Mouse (Mus musculus): ENCODE results near the gene Macf1. TPM values are rescaled to one million over a fixed set of nuclear protein-coding genes. Genes with fewer than 3 reads are reported as not detected.

The Macf1 gene
- polyA plus RNA-seq, 1 experiment, result 41.2 TPM

DNA sequence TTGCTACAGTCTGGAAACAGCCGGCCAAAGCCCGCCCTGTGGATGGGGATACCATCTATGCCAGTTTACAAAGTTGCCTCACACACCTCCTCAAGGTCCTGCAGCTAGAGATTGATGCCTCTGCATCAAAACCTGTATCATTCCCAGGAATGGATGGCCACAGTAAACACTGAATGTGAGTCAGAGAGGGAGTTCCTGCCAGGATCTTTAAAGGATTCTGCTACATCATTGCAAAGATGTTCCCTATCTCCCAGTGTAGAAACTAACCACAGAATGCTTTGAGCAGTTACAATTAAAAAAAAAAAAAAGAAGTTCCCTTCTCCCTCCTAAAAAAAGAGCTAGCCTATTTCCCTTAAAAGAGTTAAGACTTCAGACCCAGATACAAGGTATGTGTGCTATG, 21.2 kb upstream of the Macf1 start:
- Histone ChIP-seq H3K27me3 (replicated peaks) (peaks cover 15% of the 10 kb centered on the region), H3K9me3 (peaks cover 3% of the 10 kb centered on the region; the same call in 1 of the 2 replicates), H3K4me3 (replicated peaks) (no peak overlapping the region), H3K4me1 (peaks cover 10% of the 10 kb centered on the region), H3K36me3 (replicated peaks; ENCODE audit: low read length) (no peaks in the 10 kb centered on the region)
- no peak for TF ChIP-seq GATA1 (IDR thresholded peaks at IDR 0.05; ENCODE audit: borderline replicate concordance, low read length)
- no peak for TF ChIP-seq FLI1 (IDR thresholded peaks at IDR 0.05; ENCODE audit: low read length)

DNA sequence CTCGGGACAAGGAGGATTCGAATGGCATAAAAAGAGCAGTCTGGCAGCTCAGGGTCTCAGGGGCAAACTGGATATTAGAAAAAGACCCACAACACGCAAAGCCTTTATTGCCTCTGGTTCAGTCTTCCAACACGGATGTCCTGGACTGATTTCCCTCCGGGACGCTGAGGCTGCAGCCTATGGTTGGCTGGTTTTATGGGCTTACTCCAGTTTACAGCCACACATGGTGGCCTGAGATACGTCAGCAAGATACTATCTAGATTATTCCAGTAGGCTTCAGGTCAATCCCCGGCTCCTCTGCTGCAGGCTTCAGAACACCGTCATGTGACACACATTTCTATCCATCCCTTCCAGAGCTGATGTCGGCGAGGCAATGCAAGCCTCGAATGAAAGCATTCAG, 9.2 kb upstream of the Macf1 start:
- Histone ChIP-seq H3K4me1 (no peaks in the 10 kb centered on the region), H3K27me3 (replicated peaks) (peaks cover 42% of the 10 kb centered on the region), H3K4me3 (replicated peaks) (no peak overlapping the region), H3K9me3 (peaks cover 5% of the 10 kb centered on the region), H3K36me3 (replicated peaks; ENCODE audit: low read length) (no peaks in the 10 kb centered on the region)
- TF ChIP-seq FLI1 (IDR thresholded peaks at IDR 0.05; ENCODE audit: low read length), result no peak
- TF ChIP-seq GATA1 (IDR thresholded peaks at IDR 0.05; ENCODE audit: borderline replicate concordance, low read length), result no peak

DNA sequence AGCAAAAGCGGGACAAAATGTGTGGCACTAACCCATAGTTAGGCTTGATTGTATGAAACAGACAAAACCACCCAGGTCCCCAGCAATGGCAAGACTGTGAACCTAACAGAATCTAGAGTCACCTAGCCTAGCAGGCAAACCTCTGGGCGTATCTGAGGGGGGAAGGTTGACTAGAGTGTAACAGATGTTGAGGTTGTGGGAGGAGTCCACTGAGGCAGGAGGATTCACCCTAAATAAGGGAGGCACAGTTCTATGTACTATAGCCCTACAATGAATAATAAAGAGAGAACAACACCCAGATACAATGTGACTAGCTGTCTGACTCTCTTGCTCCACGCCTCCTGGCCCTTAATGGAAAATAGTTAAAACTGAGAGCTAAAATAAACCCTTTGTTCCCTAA, 7.9 kb upstream of the Macf1 start:
- Histone ChIP-seq H3K36me3 (replicated peaks; ENCODE audit: low read length) (no peaks in the 10 kb centered on the region), H3K4me3 (replicated peaks) (no peak overlapping the region), H3K4me1 (peaks cover 4% of the 10 kb centered on the region), H3K27me3 (replicated peaks) (peaks cover 47% of the 10 kb centered on the region), H3K9me3 (no peaks in the 10 kb centered on the region)
- TF ChIP-seq FLI1 (IDR thresholded peaks at IDR 0.05; ENCODE audit: low read length) (no peak), GATA1 (IDR thresholded peaks at IDR 0.05; ENCODE audit: borderline replicate concordance, low read length) (no peak)

DNA sequence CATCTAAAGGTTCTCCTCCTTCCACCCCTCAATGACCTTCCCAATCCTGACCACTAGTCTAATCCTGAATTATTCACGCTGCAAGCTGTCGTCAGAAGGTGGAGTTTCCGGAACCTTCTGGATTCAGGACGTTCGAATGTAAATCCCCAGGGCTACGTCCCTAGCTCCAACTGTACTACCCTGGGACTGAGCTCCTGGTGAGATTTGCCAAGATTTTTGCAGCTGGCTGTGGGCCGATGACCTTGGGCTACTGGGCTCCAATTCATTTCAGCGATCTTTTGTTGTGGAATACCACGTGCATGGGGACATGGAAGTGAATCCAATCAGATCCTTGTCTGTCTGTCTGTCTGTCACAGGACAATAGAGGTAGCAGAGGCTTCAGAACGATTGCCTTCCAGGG, 6.2 kb upstream of the Macf1 start:
- Histone ChIP-seq H3K4me1 (peaks cover 15% of the 10 kb centered on the region), H3K9me3 (no peaks in the 10 kb centered on the region; the same call in 1 of the 2 replicates), H3K4me3 (replicated peaks) (no peak overlapping the region), H3K27me3 (replicated peaks) (peaks cover 64% of the 10 kb centered on the region), H3K36me3 (replicated peaks; ENCODE audit: low read length) (no peaks in the 10 kb centered on the region)
- TF ChIP-seq GATA1 (IDR thresholded peaks at IDR 0.05; ENCODE audit: borderline replicate concordance, low read length), result no peak
- TF ChIP-seq FLI1 (IDR thresholded peaks at IDR 0.05; ENCODE audit: low read length), result no peak

DNA sequence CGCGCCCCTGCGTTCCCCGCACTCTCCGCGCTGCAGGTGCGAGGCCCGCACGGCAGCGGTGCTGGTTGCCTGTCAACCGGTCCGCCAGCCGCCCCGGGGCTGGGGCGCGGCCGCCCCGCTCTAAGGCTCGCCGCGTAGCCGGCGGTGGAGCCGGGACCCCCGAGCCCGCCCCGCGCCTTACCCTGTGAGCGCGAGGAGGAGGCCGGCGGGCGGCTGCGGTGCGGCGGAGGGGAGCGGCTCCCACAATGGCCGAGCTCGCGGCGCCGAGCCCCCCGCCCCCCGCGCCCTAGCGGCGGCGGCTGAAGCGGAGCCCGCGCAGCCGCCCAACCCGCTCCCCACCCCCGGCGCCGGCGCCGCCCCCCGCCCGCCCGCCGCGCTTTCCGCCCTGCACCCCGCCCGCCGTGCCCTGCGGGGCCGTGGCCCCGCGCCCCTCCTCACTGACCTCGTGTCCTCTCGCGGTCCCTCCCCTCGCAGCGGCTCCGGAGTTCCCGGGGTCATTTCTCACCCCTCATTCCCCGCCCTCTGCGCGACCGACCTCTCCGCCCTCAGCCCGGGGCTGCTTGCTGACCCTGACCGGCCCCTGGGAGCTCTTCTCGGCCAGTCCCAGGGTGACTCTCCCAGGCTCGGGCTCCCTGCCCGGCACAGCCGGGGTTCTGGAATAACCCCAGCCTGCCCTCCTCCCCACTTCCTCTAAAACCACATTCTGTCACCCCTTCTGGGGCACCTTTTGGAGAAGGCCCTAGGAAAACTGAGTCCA, 3.0 kb upstream of the Macf1 start:
- Histone ChIP-seq H3K4me1 (peaks cover 15% of the 10 kb centered on the region), H3K27me3 (replicated peaks) (peaks cover 79% of the 10 kb centered on the region), H3K9me3 (no peaks in the 10 kb centered on the region; the same call in 1 of the 2 replicates), H3K4me3 (replicated peaks) (peak overlapping the region; percentile 90), H3K36me3 (replicated peaks; ENCODE audit: low read length) (no peaks in the 10 kb centered on the region)
- no peak for TF ChIP-seq FLI1 (IDR thresholded peaks at IDR 0.05; ENCODE audit: low read length)
- TF ChIP-seq GATA1 (IDR thresholded peaks at IDR 0.05; ENCODE audit: borderline replicate concordance, low read length), result no peak

DNA sequence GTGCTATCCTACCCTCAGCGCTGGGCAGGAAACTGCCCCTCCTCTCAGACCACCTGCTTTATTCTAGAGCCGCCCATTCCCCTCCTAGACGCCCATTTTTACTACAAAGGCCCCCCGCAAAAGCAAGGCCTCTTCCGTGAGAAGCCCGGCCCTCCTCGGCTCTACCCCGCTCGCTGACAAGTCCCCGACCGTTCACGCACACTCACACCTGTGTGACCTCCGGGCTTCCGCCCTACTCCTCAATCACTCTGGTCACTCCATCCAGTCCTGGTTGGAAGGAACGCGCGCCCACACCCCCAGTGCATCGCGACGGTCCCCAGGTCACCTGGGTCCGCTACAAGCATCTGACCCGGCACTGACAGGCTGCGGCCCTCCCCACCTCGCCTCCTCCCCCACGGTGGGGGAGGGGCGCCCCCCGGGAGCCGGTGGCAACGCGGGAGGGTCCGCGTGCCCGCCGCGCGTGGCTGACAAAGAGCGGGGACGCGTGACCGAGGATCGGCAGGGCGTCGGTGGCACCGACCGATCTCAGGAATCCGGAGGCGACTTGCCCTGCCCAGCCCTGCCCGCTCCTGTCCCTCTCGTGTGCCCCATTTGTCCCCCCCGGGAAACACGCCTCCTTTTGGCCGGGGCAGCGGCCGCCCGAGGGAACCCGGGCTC, 2.3 kb upstream of the Macf1 start:
- H3K9me3 ChIP-seq, result no peaks in the 10 kb centered on the region; the same call in 1 of the 2 replicates
- peak overlapping the region; percentile 90 for H3K4me3 ChIP-seq (replicated peaks)
- peaks cover 78% of the 10 kb centered on the region for H3K27me3 ChIP-seq (replicated peaks)
- H3K36me3 ChIP-seq (replicated peaks; ENCODE audit: low read length), result no peaks in the 10 kb centered on the region
- H3K4me1 ChIP-seq, result peaks cover 15% of the 10 kb centered on the region
- TF ChIP-seq GATA1 (IDR thresholded peaks at IDR 0.05; ENCODE audit: borderline replicate concordance, low read length) (no peak), FLI1 (IDR thresholded peaks at IDR 0.05; ENCODE audit: low read length) (no peak)

DNA sequence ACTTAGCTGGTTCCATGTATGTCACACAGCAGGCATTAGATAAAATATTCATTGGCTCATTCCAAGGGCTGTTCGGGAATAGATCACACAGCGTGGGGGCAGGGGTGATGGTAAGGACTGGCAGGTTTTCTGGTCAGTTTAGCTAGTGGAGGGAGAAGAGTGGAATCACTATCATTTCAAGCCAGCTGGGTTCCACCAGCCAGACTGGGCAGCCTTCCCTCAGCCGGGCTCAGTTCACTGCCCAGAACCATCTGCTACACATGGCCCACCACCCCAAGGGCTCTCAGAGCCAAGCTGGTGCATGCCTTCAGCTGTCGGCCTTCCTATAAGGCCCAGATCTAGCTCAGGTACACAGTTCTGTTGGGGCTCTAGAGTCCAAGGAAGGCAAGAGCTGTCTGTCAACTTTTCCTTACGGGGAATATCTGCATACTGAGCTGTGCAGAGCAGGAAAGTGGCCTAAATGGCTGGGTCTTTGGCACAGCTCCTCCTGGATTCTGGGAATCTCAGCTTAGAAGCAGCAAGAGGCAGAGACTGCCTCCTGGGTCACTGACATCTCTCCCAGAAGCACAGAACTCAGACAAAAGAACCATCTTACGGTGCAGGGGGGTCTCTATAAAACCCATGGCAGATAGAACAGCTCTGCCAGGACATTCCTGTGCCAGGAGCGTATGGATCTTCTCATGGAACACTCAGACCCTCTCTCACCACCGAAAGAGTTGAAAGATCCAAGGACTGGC, 1.5 kb upstream of the Macf1 start:
- Histone ChIP-seq H3K36me3 (replicated peaks; ENCODE audit: low read length) (no peaks in the 10 kb centered on the region), H3K27me3 (replicated peaks) (peaks cover 78% of the 10 kb centered on the region), H3K4me3 (replicated peaks) (no peak overlapping the region), H3K4me1 (peaks cover 15% of the 10 kb centered on the region), H3K9me3 (no peaks in the 10 kb centered on the region; the same call in 1 of the 2 replicates)
- no peak for TF ChIP-seq FLI1 (IDR thresholded peaks at IDR 0.05; ENCODE audit: low read length)
- TF ChIP-seq GATA1 (IDR thresholded peaks at IDR 0.05; ENCODE audit: borderline replicate concordance, low read length), result no peak

DNA sequence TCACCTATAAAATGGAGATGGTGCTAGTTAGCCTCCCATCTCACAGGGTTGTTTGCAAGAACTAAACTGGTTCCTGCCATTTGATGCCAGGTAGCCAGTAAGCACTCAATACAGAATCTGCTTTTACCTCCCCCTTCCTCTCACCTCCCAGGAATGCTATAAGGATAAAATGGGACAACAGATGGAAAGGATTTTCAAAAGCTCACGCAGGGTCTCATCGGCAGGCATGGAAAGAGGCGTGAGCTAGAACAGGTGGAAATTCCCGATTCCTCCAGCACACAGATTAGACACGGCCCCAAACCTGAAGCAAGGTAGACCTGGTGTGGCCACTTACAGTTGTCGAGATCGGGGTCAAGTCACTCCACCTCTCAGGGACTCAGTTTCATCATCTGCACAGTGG, 886 bp upstream of the Macf1 start:
- H3K4me3 ChIP-seq (replicated peaks), result no peak overlapping the region
- no peaks in the 10 kb centered on the region; the same call in 1 of the 2 replicates for H3K9me3 ChIP-seq
- H3K27me3 ChIP-seq (replicated peaks), result peaks cover 77% of the 10 kb centered on the region
- H3K4me1 ChIP-seq, result peaks cover 15% of the 10 kb centered on the region
- no peaks in the 10 kb centered on the region for H3K36me3 ChIP-seq (replicated peaks; ENCODE audit: low read length)
- no peak for TF ChIP-seq GATA1 (IDR thresholded peaks at IDR 0.05; ENCODE audit: borderline replicate concordance, low read length)
- no peak for TF ChIP-seq FLI1 (IDR thresholded peaks at IDR 0.05; ENCODE audit: low read length)

DNA sequence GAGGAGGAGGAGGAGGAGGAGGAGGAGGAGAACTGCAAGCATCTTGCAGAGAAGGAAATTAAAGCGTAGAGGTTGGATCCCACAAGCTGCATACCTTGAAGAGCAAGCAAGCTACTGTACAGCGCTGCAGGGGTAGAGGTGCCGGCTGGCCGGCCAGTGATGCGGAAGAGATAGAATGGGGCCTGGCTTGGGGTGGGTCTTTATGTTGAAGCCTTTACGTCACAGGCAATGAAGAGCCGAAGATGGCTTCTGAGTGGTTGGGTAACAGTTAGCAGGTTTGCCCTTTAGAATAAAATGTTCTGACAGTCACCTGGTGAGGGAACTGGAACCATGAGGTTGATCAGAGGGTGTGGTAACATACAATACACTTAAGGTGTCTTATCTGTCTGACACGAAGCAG, 1.9 kb downstream of the Macf1 start:
- peaks cover 76% of the 10 kb centered on the region for H3K27me3 ChIP-seq (replicated peaks)
- H3K4me3 ChIP-seq (replicated peaks), result peak overlapping the region; percentile 47
- H3K4me1 ChIP-seq, result peaks cover 12% of the 10 kb centered on the region
- no peak for TF ChIP-seq GATA1 (IDR thresholded peaks at IDR 0.05; ENCODE audit: borderline replicate concordance, low read length)
- TF ChIP-seq FLI1 (IDR thresholded peaks at IDR 0.05; ENCODE audit: low read length), result no peak
- no peaks in the 10 kb centered on the region; the same call in 1 of the 2 replicates for H3K9me3 ChIP-seq
- no peaks in the 10 kb centered on the region for H3K36me3 ChIP-seq (replicated peaks; ENCODE audit: low read length)

Measured in megakaryocyte, embryonic 14.5 days (primary cell).